Mouse (Mus musculus) 3134 (cell line): ENCODE results near the gene Dtx1.
A peak's percentile ranks its signal among the peaks of the same experiment; 100 is the strongest.

ENCODE experiments used
- DNase-seq: peaks from one replicate; pipeline ENCODE4 v3.0.0-alpha.2; 2011; ENCODE audit warnings: low spot score; ENCODE audit not compliant: insufficient read length; ENCODE audit errors: extremely low read depth

Dtx1 gene

DNA sequence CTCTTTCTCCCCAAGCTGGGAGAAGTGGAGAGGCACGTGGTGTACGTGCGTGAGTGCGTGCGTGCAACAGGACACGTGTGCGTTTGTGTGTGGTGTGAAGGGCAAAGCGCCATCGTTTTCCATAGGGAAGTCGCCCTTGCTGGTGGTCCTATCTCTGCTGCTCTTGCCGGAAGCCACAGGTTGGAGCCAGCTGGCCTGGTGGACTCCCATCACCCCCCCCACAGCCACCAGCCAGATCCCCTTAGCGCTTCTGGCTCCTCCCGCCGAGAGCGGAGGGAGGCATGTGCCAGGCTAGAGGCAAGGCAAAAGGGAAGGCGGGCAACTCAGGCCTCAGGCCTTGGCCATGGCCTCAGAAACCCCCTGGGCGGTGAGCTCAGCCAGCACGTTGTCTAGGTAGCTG, 30.8 kb downstream of the Dtx1 start:
- DNase-seq, result no peak

DNA sequence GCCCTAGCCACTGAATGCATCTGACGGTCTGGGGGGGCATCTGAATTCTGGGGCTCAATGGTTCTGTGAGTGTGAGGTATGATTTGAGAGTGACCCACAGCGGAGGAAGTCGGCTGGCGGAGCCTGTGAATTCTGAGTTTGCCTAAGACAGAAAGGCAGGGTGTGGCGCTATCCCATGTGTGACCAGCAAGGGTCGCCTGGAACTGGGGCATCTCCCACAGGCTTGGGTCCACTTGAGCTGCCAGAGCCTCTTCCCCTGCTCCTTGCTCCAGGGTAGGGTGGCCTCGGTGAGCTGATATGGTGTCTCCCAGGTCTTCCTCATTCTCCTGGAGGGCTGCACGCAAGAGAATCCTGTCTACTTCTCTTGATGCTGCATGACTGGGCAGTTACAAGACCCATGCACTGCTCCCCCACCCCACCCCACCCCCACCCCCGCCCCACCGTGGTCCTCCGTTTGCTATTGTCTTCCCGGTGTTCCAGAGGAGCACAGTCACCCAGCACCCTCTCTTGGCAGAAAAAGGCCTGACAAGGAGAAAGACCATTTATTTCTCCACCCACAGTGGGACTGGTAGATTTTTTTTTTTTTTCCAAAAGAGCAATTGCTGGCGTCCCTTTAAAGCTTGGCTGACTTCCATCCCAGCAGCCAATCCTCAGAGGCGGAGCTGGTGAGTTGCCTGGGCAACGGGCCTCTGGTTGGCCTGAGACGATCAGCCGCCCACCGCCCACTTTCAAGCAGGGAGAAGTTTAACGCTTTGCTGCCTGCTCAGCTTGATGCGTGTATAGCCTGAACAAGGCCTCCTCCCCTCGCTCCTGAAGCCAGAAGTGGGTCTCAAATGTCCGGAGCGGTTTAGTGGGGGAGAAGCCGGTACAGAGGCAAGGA, 31.8 kb downstream of the Dtx1 start:
- no peak for DNase-seq

DNA sequence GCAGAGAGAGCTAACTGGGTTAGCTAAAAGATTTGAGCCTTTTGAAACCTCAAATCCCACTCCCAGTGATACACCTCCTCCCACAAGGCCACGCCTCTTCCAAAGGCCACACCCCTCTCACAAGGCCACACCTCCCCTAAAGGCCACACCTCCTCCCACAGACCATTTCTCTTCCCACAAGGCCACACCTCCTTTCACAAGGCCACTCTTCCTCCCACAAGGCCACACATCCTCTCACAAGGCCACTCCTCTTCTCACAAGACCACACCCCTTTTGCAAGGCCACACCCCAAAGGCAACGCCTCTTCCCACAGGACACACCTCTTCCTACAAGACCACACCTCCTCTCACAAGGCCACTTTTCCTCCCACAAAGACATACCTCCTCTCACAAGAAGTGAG, 34.2 kb downstream of the Dtx1 start:
- no peak for DNase-seq

DNA sequence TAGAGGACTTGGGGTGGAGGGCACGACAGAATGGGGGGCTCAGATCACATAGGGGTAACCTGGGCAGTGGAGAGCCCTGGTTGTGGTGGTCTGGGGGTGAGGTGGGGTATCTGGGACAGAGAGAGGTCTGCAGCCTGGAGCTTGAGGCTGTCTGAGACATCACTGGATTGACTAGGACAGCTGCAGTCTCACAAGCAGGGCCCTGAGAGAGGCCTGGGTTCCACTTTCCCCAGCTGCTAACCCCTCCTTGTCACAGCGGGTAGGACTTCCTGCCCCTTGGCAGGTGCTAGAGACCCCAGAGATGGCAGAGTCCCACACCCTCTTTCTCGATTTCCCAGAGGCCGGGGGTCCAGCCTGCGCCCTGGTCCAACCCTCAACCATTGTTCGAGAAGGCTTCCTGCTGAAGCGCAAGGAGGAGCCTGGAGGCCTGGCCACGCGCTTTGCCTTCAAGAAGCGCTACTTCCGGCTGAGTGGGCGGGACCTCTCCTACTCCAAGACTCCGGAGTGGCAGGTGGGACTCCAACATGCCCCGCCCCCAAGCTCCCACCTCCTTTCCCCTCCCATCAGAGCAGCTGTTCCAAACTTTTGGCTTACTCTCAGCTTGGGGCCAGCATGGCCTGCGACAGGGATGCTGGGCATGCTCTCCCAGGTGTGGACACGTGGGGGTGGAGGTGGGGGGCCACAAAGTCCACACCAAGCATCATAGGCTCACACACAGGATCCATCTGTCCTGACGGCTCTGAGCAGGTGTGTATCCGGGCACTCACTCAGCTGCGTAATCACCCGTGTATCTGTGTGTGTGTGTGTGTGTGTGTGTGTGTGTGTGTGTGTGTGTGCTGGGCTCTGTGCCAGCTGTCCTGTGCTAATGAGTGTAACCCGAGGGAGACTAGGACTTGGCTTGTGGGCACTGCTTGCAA, 37.2 kb downstream of the Dtx1 start:
- DNase-seq, result no peak

DNA sequence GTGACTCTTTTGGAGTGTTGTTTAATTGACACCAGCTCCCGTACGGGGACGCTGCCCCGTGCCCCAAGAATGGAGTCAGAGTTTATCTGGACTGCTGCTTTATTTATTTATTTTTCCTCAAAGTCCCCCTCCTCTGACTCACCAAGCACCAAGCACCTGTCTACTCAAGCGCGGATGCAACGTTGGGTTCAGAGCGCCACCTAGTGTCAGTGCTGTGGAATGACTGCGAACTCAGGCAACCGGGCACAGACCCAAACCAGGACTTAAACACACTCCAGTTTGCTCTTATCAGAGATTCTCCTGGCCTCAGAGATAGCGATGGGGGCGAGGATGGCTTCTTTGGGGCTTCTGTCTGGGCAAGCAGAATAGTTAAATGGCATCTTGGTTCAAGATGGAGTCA, 38.1 kb downstream of the Dtx1 start:
- DNase-seq, result peak; percentile 34

DNA sequence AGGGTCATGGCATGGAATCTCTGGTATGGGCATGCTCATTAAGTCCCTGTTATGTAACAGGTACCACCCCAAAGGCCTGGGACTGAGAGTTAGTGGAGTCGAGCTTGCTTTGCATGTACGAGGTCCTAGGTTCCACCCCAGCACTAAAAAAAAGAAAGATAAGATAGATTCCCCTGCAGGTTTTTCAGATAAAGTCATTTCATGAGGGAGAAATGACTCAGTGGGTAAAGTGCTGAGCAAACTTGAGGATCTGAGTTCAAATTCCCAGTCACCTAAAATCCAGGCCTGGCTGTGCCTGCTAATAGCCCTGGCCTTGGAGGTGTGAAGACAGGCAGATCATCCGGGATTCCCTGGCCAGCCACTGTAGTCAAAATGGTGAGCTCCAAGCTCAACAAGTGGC, 39.9 kb downstream of the Dtx1 start:
- DNase-seq, result no peak

DNA sequence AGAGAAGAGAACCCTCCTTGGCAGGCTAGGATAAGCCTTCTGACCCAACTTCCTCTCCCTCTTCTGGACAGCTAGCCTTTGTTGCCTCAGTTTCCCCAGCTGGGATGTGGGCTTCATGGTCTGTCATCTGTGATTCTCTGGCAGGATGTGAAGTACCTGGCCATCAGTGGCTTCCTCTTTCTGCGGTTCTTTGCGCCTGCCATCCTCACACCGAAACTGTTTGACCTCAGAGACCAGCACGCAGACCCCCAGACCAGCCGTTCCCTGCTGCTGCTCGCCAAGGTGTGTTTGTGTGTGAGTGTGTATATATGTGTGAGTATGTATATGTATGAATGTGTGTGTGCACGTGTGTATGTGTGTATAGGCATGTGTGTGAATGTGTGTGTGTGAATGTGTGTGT, 41.6 kb downstream of the Dtx1 start:
- no peak for DNase-seq

DNA sequence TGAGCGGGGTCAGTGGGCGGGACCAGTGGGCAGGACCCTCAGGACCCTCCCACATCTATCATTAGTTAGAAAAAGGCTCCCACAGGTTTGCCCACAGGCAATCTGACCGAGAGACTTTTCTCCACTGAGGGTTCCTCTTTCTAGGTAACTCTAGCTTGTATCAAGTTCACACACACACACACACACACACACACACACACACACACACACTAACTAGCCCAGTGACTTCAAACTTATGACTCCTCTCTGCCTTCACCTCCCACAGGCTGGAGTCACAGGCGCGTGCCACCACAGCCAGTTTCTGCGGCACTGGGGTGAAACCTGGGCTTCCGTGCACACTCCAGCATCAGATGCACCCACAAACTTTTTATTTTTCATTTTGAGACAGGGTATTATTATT, 43.0 kb downstream of the Dtx1 start:
- DNase-seq, result no peak

DNA sequence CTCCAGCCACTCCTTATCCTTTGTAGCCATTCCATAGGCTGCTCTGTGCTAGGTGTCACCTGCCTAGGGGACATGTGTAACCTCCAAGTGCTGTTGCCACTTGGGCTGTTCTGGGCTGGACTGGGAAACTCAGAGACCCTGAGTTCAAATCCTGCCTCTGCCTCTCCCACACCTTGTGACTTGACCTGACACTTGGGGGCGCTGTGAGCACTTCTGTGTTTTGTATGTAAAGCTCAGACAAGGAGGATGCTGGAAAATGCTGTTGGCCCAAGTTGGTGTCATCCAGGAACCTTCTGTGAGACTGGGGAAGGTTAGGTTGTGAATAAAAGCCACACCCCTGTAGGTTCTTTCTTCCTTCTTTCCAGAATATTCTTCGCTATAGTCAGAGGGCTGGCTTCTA, 46.8 kb downstream of the Dtx1 start:
- no peak for DNase-seq

DNA sequence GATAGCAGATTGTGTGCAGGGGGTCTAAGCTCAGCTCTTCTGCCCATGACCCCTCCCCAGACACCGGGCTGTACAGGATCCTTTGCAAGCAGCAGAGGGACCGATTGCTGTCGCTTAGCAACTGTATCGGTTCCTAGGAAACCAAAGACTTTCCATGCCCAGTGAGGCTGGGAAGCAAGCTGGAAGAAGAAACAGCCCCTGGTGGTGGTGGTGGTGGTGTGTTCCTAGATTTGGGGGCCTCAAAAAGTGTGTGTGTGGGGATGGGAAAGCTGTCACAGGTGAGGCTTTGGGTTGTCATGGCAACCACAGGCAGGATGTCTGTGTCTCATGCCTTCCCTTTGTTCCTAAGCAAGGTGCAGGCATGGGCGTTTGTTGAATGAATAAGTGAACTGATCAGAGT, 50.9 kb downstream of the Dtx1 start:
- DNase-seq, result no peak

DNA sequence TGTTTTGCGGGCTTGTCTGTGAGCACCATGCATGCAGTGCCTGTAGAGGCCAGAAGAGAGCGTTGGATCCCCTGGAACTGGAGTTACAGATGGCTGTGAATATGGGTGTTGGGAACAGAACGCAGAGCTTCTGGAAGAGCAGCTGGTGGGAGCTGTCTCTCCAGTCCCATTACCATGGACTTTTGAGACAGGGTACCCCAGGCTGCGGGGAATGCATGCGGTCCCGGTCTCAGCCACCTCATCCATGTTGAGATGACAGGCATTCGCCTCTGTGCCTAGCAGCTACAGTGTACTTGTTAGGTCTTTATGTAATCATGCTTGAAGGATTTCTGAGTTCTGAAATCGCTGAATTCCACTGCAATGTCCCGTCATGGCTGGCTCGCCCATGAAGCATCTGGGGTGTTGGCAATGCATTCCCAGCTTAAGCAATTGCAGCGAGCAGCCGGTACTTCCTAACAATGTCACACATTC, 55.4 kb downstream of the Dtx1 start:
- no peak for DNase-seq

DNA sequence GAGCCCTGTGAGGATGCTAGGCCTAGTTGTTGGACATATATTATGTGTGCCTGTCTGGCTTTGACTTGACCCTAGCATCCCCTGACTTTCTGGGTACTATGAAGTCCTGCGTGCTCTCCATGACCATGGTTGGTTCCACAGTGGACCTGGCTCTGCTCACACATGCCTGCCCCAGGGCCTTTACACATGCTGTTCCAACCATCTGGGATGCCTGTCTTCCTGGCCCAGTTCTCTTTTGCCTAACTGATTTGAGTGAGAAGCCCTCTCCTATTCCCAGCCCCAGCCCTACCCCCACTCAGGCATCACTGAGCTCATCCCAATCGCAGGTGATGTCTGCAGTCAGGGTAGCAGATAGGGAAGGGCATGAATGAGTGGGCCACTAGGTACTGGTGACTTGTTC, 57.9 kb downstream of the Dtx1 start:
- DNase-seq, result no peak

DNA sequence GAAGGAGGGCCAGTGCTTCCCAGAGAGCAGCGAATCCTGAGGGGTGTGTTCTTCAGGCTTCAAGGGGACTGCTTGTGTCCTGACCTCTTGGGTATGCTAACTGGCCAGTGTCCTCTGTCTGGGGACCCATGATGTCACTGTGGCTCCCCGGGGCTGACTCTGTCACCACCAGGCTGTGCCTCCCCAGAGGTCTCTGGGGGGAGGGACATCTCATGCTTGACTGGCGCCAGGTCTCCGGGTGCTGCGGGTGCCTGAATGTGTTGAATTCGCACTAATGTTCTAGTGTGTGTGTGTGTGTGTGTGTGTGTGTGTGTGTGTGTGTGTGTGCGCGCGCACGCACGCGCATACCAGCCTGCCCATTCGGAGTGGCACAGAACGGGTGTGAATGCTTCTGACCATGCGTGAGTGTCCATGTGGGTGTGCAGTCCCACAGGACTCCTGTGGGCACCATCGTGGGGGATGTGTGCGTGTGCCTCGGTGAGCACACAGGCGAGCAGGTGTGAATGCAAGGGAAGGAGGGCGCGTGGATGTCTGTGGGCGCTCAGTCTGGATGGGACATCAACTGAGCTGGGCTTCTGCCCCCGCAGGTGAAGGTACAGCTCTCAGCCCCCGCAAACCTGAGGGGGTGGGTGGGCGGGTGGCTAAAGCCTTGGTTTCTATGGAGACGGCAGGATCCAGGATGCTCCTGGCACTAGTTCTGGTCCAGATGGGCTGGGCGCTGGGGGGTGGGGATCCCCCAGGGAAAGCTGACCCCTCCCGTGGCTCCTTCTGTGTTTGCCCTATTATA, 58.6 kb downstream of the Dtx1 start:
- DNase-seq, result no peak

DNA sequence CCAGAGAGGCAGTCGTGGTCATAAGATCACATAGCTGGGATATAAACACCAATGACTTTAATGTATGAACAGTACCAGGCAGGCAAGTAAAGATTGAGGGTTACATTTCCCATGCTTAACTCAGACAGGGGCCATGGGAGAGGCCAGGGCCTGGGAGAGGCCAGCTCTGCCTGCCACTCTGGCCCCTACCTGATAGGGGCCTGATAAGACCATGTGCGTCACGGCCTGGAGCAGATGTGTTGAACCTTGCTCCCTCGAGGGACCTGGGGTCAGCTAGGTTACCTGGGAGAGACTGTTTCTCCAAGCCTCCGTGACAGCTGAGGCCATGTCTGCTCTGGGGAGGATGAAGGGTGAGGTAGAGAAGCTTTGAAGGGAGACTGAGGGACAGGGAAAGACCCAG, 60.5 kb downstream of the Dtx1 start:
- no peak for DNase-seq

DNA sequence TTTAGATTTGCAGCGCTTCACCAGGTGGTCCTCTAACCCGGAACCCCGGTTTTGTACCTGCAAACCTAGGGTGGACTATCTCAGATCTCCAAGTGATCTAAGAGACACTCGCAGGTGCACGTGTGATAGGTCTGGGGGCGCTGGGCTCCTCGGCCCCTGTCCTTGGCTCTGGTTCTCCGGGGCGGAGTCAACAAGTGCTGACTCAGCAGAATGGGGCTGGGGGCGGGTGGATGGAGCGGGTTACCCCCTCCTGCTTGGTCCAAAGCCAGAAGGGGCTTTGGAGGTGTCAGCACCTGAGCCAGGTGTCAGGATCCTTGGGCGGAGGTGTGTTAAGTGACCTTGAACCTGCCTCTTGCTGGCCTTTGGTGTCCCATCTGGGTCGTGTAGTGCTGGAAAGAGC, 61.8 kb downstream of the Dtx1 start:
- no peak for DNase-seq

DNA sequence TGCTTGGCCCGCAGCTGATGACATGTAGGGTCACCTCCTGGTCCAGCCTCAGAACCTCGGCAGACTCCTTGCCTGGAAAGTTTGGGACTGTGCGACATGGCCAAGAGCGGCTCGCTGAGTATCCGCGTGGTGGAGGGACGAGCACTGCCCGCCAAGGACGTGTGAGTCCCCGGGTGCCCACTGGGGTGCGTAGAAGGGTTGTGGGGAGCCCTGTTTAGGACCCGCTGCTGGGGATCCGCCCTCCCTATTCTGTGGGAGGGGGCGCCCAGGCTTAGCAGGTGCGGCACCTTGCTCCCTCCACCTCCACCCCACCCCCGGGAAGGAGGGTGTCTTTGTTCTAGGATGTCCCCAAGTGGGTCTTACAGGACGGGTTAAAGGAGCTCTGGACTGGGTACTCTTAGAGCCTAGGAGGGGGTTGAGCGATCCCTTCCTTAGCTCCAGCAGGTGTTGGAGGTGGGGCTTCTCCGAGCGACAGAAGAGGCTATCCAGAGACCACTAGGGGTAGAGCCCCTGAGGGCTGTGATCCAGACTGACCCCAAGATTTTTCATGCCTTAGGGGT, 62.3 kb downstream of the Dtx1 start:
- DNase-seq, result no peak

DNA sequence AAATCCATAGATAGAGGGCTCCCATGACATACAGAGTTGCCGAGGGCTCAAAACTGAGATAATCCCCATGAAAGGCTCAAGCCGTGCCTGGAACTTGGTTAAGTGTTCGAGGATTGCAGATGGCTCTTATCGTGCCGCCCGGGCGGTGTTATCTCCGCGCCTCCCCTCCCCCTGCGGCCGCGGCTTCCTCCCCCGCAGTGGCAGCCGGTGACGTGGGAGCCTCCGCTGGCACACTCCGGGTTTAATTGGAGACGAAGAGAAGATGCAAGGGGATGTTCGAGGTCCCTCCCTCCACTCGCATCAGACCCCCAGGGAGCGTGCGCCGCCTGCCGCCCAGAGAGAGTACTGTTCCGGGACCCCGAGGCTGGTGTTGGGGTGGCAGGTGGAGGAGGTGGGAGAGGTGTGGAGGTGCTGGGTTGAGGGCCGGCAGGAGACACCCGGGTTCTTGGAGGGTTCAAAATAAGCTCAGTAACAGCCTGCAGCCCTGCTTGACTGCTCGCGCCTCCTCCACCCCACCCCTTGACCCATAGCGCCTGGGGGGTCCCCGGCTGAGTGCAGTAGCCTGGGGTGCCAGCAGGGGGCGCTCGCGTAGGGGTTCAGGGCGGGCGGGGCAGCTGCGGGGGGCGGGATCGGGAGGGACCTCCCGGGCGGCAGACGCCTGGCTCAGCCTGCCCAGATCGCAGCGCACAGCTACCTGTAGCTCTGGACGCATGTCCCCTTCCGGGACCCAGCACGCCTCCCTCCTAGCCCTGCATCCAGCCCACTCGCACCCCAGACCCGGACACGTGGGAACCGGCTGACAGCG, 63.0 kb downstream of the Dtx1 start, which contains the start of gene Rasal1:
Gene Rasal1, plus strand, starts transcription at position 244 of the 805 bp plus-strand sequence.
- no peak for DNase-seq

DNA sequence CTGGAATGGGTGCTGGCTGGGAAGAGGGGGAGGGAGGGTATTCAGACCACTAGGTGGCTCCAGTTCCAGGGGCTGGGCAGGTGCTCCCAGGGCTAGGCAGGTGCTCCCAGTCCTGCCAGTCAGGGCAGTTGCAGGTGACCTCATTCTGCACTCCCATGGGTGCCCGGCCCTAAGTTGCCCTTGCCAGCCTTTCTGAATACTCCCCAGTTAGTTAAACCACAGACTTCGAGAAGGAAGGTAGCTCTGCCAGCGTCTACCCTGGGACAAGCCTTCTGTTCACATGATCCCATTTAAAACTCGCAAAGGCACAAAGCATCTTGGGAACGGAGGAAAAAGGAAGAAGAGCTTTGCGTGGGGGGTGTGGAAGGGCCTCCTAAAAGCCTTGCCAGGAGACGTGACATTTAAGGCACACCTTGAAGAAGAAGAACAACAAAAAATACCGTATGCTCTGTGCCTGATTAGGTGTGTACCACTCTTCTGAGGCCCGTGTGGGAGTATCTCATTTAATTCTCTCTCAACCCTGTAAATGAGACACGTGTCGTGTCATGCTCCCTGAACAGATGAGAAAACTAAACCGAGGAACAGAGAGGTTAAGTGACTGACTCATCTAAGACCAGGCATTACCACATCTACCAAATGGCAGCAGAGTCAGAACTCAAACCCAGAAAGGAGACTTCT, 63.8 kb downstream of the Dtx1 start:
- no peak for DNase-seq

DNA sequence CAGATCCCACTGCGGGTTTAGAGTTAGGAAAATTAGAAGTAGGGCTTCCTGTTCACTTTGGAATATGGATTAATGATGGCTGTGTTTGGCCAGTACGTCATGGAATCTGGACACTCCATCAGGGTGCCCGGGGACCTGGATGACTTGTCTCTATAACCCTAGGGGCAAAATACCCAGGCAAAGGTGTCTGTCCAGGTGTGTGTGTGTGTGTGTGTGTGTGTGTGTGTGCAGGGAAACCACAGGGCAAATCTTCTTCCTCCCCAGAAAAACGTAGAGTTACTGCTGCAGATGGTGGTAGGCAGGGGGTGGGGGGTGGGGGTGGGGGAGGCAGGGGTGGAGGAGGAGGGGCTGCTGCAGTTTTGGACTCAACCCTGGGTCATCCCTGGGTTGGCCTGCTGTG, 64.4 kb downstream of the Dtx1 start:
- DNase-seq, result no peak
